ENCODE assay signal across 17 mouse cellular contexts in the genomic region with DNA sequence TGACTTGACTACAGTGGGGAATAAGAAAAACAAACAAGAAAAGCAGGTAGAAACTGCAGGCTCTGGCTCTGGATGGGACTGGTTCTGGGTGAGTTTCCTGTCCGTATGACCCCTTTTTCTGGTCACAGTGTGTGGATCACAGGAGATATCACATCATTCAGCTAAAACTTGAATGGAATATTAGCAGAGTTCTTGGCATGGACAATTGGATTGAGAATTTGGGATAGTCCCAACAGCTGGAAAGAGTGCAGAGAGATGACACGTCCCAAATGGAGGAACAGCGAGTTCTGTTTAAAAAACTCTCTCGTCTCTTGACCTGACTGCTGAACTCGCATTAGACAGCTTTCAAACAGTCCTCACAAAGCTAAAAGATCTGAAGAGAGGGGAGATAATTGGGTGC.
DNase-seq lines count a peak whose midpoint lies in the region; ATAC-seq and TF ChIP-seq lines count a peak whose summit lies in the region.
"Had no signal": no experiment of that assay in that cellular context is flagged by ENCODE, and none has a peak within 500 bp of the region (broad histone marks: within the 10 kb centered on the region; RNA-seq: fewer than 3 reads in every experiment).

No protein-coding gene starts in this region.

- peak; percentile 90 for DNase-seq in heart, adult 11 months
- DNase-seq in stomach, postnatal 0 days (ENCODE audit: low spot score): no peak
- peak; percentile 44 for DNase-seq in heart, postnatal 4 days
- peak; percentile 28 to 31 for DNase-seq in lung, postnatal 4 days
- DNase-seq in layer of hippocampus, adult 9-11 months: no peak
- DNase-seq in left cerebral cortex, adult 2 months (ENCODE audit: extremely low spot score in 1 of 2, low spot score in 2 of 2): no peak
- DNase-seq: adrenal gland, postnatal 14 days; cerebellum, adult 8-10 months; kidney, adult 9 months; left cerebral cortex, postnatal 4 days; liver, embryonic 13.5 days; thymus, postnatal 25 days had no signal

- intact Hi-C loops in left cerebral cortex, adult 2 months (cut with DNase I): no loop called here

- H3K27ac ChIP-seq in heart, embryonic 12.5 days (ENCODE audit: poor library complexity, severe bottlenecking): no peak overlapping the region
- 0 out of 2 replicates have a peak overlapping the region, but pooled peaks have one; percentile 15 for H3K27ac ChIP-seq in stomach, embryonic 14.5 days (ENCODE audit: low read length)
- H3K27ac ChIP-seq in stomach, postnatal 0 days (replicated peaks): no peak overlapping the region
- no peak overlapping the region for H3K27ac ChIP-seq in left cerebral cortex, adult 2 months
- H3K27ac ChIP-seq: embryonic facial prominence, embryonic 15.5 days; liver, embryonic 13.5 days had no signal

- H3K9me3 ChIP-seq in heart, embryonic 12.5 days (replicated peaks): peaks cover 11% of the 10 kb centered on the region
- H3K9me3 ChIP-seq in stomach, embryonic 14.5 days (ENCODE audit: control insufficient read depth, low read depth, low read length): peaks cover 6% of the 10 kb centered on the region; the same call in 1 of the 2 replicates
- H3K9me3 ChIP-seq in stomach, postnatal 0 days (ENCODE audit: control insufficient read depth, low read length): no peaks in the 10 kb centered on the region
- H3K9me3 ChIP-seq: liver, embryonic 13.5 days had no signal

- no peak overlapping the region for H3K4me2 ChIP-seq in heart, embryonic 12.5 days
- H3K4me2 ChIP-seq in stomach, embryonic 14.5 days (replicated peaks; ENCODE audit: low read depth, low read length): no peak overlapping the region
- H3K4me2 ChIP-seq in stomach, postnatal 0 days (replicated peaks; ENCODE audit: low read depth): no peak overlapping the region
- H3K4me2 ChIP-seq: embryonic facial prominence, embryonic 15.5 days; liver, embryonic 13.5 days had no signal

- H3K36me3 ChIP-seq in heart, embryonic 12.5 days: no peaks in the 10 kb centered on the region
- no peaks in the 10 kb centered on the region for H3K36me3 ChIP-seq in stomach, embryonic 14.5 days (ENCODE audit: control insufficient read depth, insufficient read depth, low read length)
- H3K36me3 ChIP-seq in stomach, postnatal 0 days (ENCODE audit: control insufficient read depth, insufficient read depth, low read length): no peaks in the 10 kb centered on the region
- H3K36me3 ChIP-seq: embryonic facial prominence, embryonic 15.5 days; liver, embryonic 13.5 days had no signal

- WGBS in heart, embryonic 12.5 days: 76% methylated on average over 5 of the region's 5 CpGs
- WGBS in stomach, embryonic 14.5 days: 32% methylated on average over 5 of the region's 5 CpGs
- 47% methylated on average over 5 of the region's 5 CpGs for WGBS in stomach, postnatal 0 days

- no peaks in the 10 kb centered on the region for H3K27me3 ChIP-seq in heart, embryonic 12.5 days (replicated peaks)
- no peaks in the 10 kb centered on the region for H3K27me3 ChIP-seq in stomach, embryonic 14.5 days (ENCODE audit: control insufficient read depth, insufficient read depth, low read length)
- no peaks in the 10 kb centered on the region for H3K27me3 ChIP-seq in stomach, postnatal 0 days (ENCODE audit: control insufficient read depth, insufficient read depth, low read length)
- H3K27me3 ChIP-seq: embryonic facial prominence, embryonic 15.5 days; liver, embryonic 13.5 days; megakaryocyte, embryonic 14.5 days had no signal

- no peak overlapping the region for H3K9ac ChIP-seq in heart, embryonic 12.5 days
- no peak overlapping the region for H3K9ac ChIP-seq in stomach, embryonic 14.5 days (replicated peaks; ENCODE audit: low read depth, low read length)
- no peak overlapping the region for H3K9ac ChIP-seq in stomach, postnatal 0 days (ENCODE audit: low read length)
- H3K9ac ChIP-seq: embryonic facial prominence, embryonic 15.5 days; liver, embryonic 13.5 days had no signal

- ATAC-seq in heart, embryonic 12.5 days (ENCODE audit: insufficient number of reproducible peaks, low FRiP score): no peak
- ATAC-seq in stomach, embryonic 14.5 days (ENCODE audit: insufficient number of reproducible peaks, insufficient read depth, low FRiP score, low read depth): no peak
- no peak for ATAC-seq in stomach, postnatal 0 days (ENCODE audit: low FRiP score, low TSS enrichment)
- ATAC-seq: hindbrain, embryonic 16.5 days had no signal

- no peaks in the 10 kb centered on the region for H3K4me1 ChIP-seq in heart, embryonic 12.5 days (replicated peaks)
- H3K4me1 ChIP-seq in stomach, embryonic 14.5 days (ENCODE audit: control insufficient read depth, insufficient read depth, low read length): no peaks in the 10 kb centered on the region
- no peaks in the 10 kb centered on the region for H3K4me1 ChIP-seq in stomach, postnatal 0 days (replicated peaks; ENCODE audit: control insufficient read depth, insufficient read depth)
- H3K4me1 ChIP-seq: embryonic facial prominence, embryonic 15.5 days; liver, embryonic 13.5 days; megakaryocyte, embryonic 14.5 days had no signal

- TF ChIP-seq CTCF in stomach, postnatal 0 days (IDR thresholded peaks at IDR 0.05; ENCODE audit: low read depth): no peak
- no peak for TF ChIP-seq CTCF in left cerebral cortex, adult 2 months (IDR thresholded peaks at IDR 0.05)

- no peak overlapping the region for H3K4me3 ChIP-seq in heart, embryonic 12.5 days
- H3K4me3 ChIP-seq in stomach, embryonic 14.5 days (ENCODE audit: low read depth, low read length): no peak overlapping the region
- H3K4me3 ChIP-seq in stomach, postnatal 0 days (ENCODE audit: low read depth, low read length): no peak overlapping the region
- H3K4me3 ChIP-seq in left cerebral cortex, adult 2 months: no peak overlapping the region
- H3K4me3 ChIP-seq: embryonic facial prominence, embryonic 15.5 days; liver, embryonic 13.5 days; megakaryocyte, embryonic 14.5 days had no signal

- TF ChIP-seq EP300 in stomach, postnatal 0 days (optimal IDR thresholded peaks at IDR 0.05): no peak

Comparison
In these comparisons a context has a peak if more than half of its experiments do, and no peak if none do; other contexts are left out.
1. DNase-seq: peak in heart, adult 11 months (single experiment), heart, postnatal 4 days (single experiment) and lung, postnatal 4 days (2 of 2); none in stomach, postnatal 0 days (single experiment), layer of hippocampus, adult 9-11 months (single experiment) and left cerebral cortex, adult 2 months (0 of 2).